Mouse (Mus musculus) cortical plate, adult 2 months (tissue): ENCODE measurements around the gene Nav1.

ENCODE experiments used
- CTCF ChIP-seq: fragments of 200-500 bp; IDR thresholded peaks from 2 replicates; pipeline ENCODE4 v1.5.1; 2011; ENCODE audit warnings: mild to moderate bottlenecking, control low read depth, low read length; ENCODE audit not compliant: insufficient read depth; ENCODE audit errors: extremely low read depth
- POLR2A ChIP-seq: fragments of 200-500 bp; IDR thresholded peaks from 2 replicates; pipeline ENCODE4 v1.6.1; 2011; ENCODE audit warnings: mild to moderate bottlenecking, low read length, control low read depth; ENCODE audit not compliant: insufficient read depth; ENCODE audit errors: extremely low read depth

DNA sequence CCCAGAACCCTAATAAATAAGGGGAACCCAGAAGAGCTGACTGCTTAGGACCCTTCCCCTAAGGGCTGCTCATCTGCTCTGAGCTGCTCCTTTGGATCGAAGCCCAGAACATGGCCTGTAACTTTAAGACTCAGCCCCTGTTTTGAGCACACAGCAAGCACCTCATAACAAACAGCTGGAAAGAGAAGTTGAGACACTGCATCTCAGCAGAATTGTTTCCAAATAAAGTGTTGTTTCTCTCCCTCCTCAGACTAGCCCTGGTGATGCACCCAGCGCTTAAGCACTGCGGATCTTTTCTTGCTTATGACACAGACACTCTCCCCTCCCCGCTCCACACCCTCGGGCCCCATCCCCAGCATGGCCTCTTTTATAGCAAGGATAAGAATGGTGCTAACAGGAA lies 22.8 kb upstream of the Nav1 start:
- TF ChIP-seq POLR2A, result no peak
- TF ChIP-seq CTCF, result no peak
